Mouse (Mus musculus): ENCODE results near the gene Vgll2. TPM values are rescaled to one million over a fixed set of nuclear protein-coding genes. Genes with fewer than 3 reads are reported as not detected.

Vgll2 gene
- not detected in 4 replicates for total RNA-seq (2023)

GRCm38 (mm10) chr10:52022413-52023212, at the start of gene Vgll2:
Gene Vgll2, plus strand, starts transcription at chr10:52022502.

Other genes starting within 250 kb of the Vgll2 start
- not detected in 4 replicates for gene Ros1, start 172.7 kb downstream of the Vgll2 start, total RNA-seq (2023)
- 3.6 to 4.5 TPM (median 4.4 TPM) in 4 replicates for gene Dcbld1, start 211.1 kb downstream of the Vgll2 start, total RNA-seq (2023)